Mouse (Mus musculus): ENCODE measurements around the gene Dirc2.

Dirc2 gene

GRCm38 (mm10) chr16:35768785-35769642 is at the start of gene Dirc2:
Dirc2 (minus strand) TSS chr16:35769356.
- CTCF ChIA-PET: no interaction called here

GRCm38 (mm10) chr16:35817255-35818089 is 48.3 kb upstream of the Dirc2 start:
- CTCF ChIA-PET: interaction anchor here (0.6 to 1.7 kb wide), 2 partner anchors 83 to 96 kb away, joined by 3 to 8 read pairs; no protein-coding TSS in a partner anchor

GRCm38 (mm10) chr16:35813119-35813518 is 44.0 kb upstream of the Dirc2 start:
- CTCF ChIA-PET: no interaction called here

GRCm38 (mm10) chr16:35808838-35809237 is 39.7 kb upstream of the Dirc2 start:
- CTCF ChIA-PET: interaction anchor here (0.7 kb wide), 1 partner anchor 148 kb away, joined by 5 read pairs; no protein-coding TSS in a partner anchor

- CTCF ChIA-PET: no interaction called here
Measured at GRCm38 (mm10) chr16:35807663-35807992, 38.5 kb upstream of the Dirc2 start.

- CTCF ChIA-PET: no interaction called here
Measured at GRCm38 (mm10) chr16:35806973-35807662, 38.0 kb upstream of the Dirc2 start.

GRCm38 (mm10) chr16:35803723-35804122 is 34.6 kb upstream of the Dirc2 start:
- CTCF ChIA-PET: no interaction called here

- CTCF ChIA-PET: no interaction called here
Measured at GRCm38 (mm10) chr16:35802163-35802562, 33.0 kb upstream of the Dirc2 start.

GRCm38 (mm10) chr16:35791962-35792521 is 22.9 kb upstream of the Dirc2 start:
- CTCF ChIA-PET: no interaction called here

- CTCF ChIA-PET: no interaction called here
Measured at GRCm38 (mm10) chr16:35788330-35788729, 19.2 kb upstream of the Dirc2 start.

- CTCF ChIA-PET: no interaction called here
Measured at GRCm38 (mm10) chr16:35787568-35788189, 18.5 kb upstream of the Dirc2 start.

GRCm38 (mm10) chr16:35787163-35787562 is 18.0 kb upstream of the Dirc2 start:
- CTCF ChIA-PET: no interaction called here

- CTCF ChIA-PET: no interaction called here
Measured at GRCm38 (mm10) chr16:35784134-35784725, 15.1 kb upstream of the Dirc2 start.

- CTCF ChIA-PET: no interaction called here
Measured at GRCm38 (mm10) chr16:35783207-35783573, 14.0 kb upstream of the Dirc2 start.

GRCm38 (mm10) chr16:35782451-35783206 is 13.5 kb upstream of the Dirc2 start:
- CTCF ChIA-PET: no interaction called here

- CTCF ChIA-PET: no interaction called here
Measured at GRCm38 (mm10) chr16:35781651-35782050, 12.5 kb upstream of the Dirc2 start.

- CTCF ChIA-PET: no interaction called here
Measured at GRCm38 (mm10) chr16:35781096-35781495, 11.9 kb upstream of the Dirc2 start.

- CTCF ChIA-PET: no interaction called here
Measured at GRCm38 (mm10) chr16:35779681-35780080, 10.5 kb upstream of the Dirc2 start.

GRCm38 (mm10) chr16:35777768-35778167 is 8.6 kb upstream of the Dirc2 start:
- CTCF ChIA-PET: no interaction called here

GRCm38 (mm10) chr16:35776737-35777136 is 7.6 kb upstream of the Dirc2 start:
- CTCF ChIA-PET: no interaction called here

- CTCF ChIA-PET: no interaction called here
Measured at GRCm38 (mm10) chr16:35775835-35776234, 6.7 kb upstream of the Dirc2 start.
